Mouse (Mus musculus): Measurements from ENCODE around the gene E2f4. TPM values are rescaled to one million over a fixed set of nuclear protein-coding genes. Genes with fewer than 3 reads are reported as not detected.
A peak's percentile ranks its signal among the peaks of the same experiment; 100 is the strongest.

Gene E2f4
- polyA plus RNA-seq, 1 experiment from 2014 or later, result 72.2 TPM

DNA sequence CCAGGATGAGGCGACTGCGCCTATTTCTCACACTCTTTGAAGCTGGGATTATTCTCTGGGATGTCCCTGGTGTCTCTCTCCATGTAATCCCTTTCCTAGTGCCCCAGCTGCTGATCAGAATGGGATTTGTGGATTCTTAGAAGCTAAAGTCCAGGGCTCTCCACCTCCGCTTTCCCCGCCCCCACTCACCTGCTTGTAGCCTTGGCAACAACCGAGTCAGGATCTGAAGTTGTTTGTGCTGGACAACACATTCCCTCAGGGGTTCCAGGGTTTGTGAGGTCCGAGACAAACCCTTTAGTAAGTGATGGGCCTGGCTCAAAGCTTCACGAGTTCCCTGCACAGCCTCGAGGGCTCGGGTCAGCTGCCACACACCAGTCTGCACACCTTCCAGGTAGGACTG is 2.7 kb upstream of the E2f4 start:
- 53% methylated on average over 9 of the region's 9 CpGs for WGBS
- ATAC-seq (ENCODE audit: low read depth) (no peak), DNase-seq (ENCODE audit: low spot score) (no peak)
- Histone ChIP-seq H3K4me2 (ENCODE audit: low read depth, low read length) (0 out of 2 replicates have a peak overlapping the region, but pooled peaks have one; percentile 18), H3K27ac (replicated peaks; ENCODE audit: low read depth, low read length) (no peak overlapping the region), H3K27me3 (replicated peaks; ENCODE audit: control insufficient read depth, insufficient read depth, low read length) (peaks cover 10% of the 10 kb centered on the region), H3K9ac (ENCODE audit: low read depth, low read length) (no peak overlapping the region; the same call in 1 of the 2 replicates), H3K4me3 (ENCODE audit: low read depth, low read length) (no peak overlapping the region), H3K4me1 (ENCODE audit: control insufficient read depth, insufficient read depth, low read length) (peaks cover 23% of the 10 kb centered on the region), H3K9me3 (ENCODE audit: control insufficient read depth, low read length) (no peaks in the 10 kb centered on the region), H3K36me3 (ENCODE audit: control insufficient read depth, insufficient read depth, low read length) (peaks cover 10% of the 10 kb centered on the region)

DNA sequence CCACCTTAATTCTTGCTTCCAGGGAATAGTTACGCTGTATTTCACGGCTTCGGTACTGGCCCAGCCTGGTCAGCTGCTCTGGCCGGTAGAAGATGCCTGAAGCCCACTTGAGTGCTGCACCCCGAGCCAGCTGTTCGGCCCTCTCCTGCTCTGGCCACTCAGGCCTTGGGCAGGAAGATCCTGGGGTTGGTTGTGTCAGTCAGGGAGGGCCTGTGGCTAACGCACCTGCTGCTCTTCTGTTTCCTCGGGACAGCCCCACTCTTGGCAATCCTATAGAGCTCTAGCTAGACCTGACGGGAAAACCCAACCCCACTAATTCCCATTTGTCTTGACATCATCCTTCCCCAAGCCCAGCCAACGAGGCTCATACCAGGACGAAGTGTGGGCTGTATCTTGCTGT is 2.2 kb upstream of the E2f4 start:
- Histone ChIP-seq H3K4me3 (ENCODE audit: low read depth, low read length) (peak overlapping the region; percentile 1; the same call in 1 of the 2 replicates), H3K4me1 (ENCODE audit: control insufficient read depth, insufficient read depth, low read length) (peaks cover 19% of the 10 kb centered on the region), H3K4me2 (ENCODE audit: low read depth, low read length) (0 out of 2 replicates have a peak overlapping the region, but pooled peaks have one; percentile 18), H3K9me3 (ENCODE audit: control insufficient read depth, low read length) (no peaks in the 10 kb centered on the region), H3K27ac (replicated peaks; ENCODE audit: low read depth, low read length) (no peak overlapping the region), H3K36me3 (ENCODE audit: control insufficient read depth, insufficient read depth, low read length) (peaks cover 15% of the 10 kb centered on the region), H3K27me3 (replicated peaks; ENCODE audit: control insufficient read depth, insufficient read depth, low read length) (peaks cover 5% of the 10 kb centered on the region), H3K9ac (ENCODE audit: low read depth, low read length) (no peak overlapping the region; the same call in 1 of the 2 replicates)
- DNase-seq (ENCODE audit: low spot score) (no peak), ATAC-seq (ENCODE audit: low read depth) (no peak)
- WGBS, result 64% methylated on average over 11 of the region's 11 CpGs

DNA sequence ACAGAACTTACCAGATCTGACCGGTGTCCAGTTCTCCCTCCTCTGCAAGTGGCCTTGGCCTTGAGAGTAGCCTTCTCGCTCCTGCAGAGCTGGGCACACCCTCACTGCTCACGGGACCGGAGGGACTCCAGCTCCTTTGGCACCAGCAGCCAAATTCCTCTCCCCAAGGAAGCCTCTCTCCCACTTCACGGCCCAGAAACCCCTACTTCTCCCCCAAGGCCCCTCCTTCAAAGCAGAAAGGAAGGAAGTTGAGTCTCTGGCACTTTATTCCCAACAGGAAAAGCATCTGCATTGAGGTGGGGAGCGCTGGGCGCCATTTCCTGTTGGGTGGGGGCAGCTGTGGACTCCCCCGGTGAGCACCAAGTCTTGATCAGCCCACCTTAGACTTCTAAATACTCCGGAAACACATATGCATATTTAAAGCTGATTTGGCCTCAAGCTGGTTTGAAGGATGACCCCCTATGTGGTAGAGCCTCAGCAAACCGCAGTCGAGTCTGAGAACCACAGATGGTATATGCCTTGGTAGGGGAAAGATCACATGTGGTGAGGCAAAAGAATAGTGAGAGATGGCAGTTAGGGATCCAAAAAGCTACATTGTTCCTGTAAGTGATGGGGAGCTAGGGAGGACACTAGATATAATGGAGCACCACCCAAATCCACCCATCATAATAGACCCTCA is 1.4 kb upstream of the E2f4 start, which contains the start of gene Exoc3l:
Gene Exoc3l (minus strand): TSS at position 207 of the 679 bp plus-strand sequence.
- Histone ChIP-seq H3K36me3 (ENCODE audit: control insufficient read depth, insufficient read depth, low read length) (peaks cover 21% of the 10 kb centered on the region), H3K4me3 (ENCODE audit: low read depth, low read length) (peak within 1 kb of the TSS; percentile 96), H3K9me3 (ENCODE audit: control insufficient read depth, low read length) (no peaks in the 10 kb centered on the region), H3K27ac (replicated peaks; ENCODE audit: low read depth, low read length) (0 out of 2 replicates have a peak within 1 kb of the TSS, but pooled peaks have one; percentile 74), H3K4me1 (ENCODE audit: control insufficient read depth, insufficient read depth, low read length) (peaks cover 15% of the 10 kb centered on the region), H3K9ac (ENCODE audit: low read depth, low read length) (no peak within 1 kb of the TSS; the same call in 1 of the 2 replicates), H3K4me2 (ENCODE audit: low read depth, low read length) (peak within 1 kb of the TSS; percentile 81), H3K27me3 (replicated peaks; ENCODE audit: control insufficient read depth, insufficient read depth, low read length) (no peaks in the 10 kb centered on the region)
- DNase-seq (ENCODE audit: low spot score) (no peak), ATAC-seq (ENCODE audit: low read depth) (no peak)
- WGBS, result 69% methylated on average over 11 of the region's 11 CpGs

DNA sequence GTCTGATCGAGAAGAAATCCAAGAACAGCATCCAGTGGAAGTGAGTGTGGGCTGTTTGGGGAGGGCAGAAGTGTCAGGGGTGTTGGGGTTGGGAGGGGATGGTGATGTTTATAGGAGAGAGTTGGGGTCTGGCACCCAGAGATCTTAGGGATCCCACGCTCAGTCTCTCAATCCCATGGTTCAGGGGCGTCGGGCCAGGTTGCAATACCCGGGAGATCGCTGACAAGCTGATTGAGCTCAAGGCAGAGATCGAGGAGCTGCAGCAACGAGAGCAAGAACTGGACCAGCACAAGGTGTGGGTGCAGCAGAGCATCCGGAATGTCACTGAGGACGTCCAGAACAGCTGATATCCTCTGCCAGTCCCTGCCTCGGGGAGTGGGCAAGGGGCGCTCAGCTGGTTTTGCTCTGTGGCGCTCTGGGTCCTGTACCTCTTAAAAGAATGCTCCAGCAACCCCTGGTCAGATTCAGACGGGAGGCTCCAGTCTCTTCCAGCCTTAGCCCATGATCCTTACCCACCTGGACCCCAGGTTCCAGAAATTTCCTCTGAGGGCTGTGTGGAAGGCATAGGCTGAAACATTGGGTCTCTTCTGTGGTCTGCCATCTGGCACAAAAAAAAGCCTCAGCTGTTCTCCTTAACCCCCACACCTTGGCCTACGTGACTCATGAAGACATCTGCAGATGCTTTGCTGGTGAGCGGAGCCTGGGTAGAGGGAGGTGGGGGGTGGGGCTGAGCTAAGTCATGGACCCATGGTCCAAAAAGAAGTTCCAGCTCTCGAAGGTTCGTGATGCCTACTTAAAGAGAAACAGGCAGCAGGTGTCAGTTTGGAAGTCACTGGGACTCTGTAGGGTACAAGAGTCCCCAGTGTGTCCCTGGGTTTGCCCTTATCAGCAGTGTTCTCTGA is 1.1 kb downstream of the E2f4 start:
- H3K9me3 ChIP-seq (ENCODE audit: control insufficient read depth, low read length), result no peaks in the 10 kb centered on the region
- ATAC-seq (ENCODE audit: low read depth), result no peak
- DNase-seq (ENCODE audit: low spot score), result no peak
- peak overlapping the region; percentile 96 for H3K4me3 ChIP-seq (ENCODE audit: low read depth, low read length)
- peaks cover 46% of the 10 kb centered on the region for H3K36me3 ChIP-seq (ENCODE audit: control insufficient read depth, insufficient read depth, low read length)
- no peaks in the 10 kb centered on the region for H3K27me3 ChIP-seq (replicated peaks; ENCODE audit: control insufficient read depth, insufficient read depth, low read length)
- peak overlapping the region; percentile 91 for H3K9ac ChIP-seq (ENCODE audit: low read depth, low read length)
- peaks cover 15% of the 10 kb centered on the region for H3K4me1 ChIP-seq (ENCODE audit: control insufficient read depth, insufficient read depth, low read length)
- 51% methylated on average over 16 of the region's 18 CpGs for WGBS
- peak overlapping the region; percentile 81 for H3K4me2 ChIP-seq (ENCODE audit: low read depth, low read length)
- no peak overlapping the region for H3K27ac ChIP-seq (replicated peaks; ENCODE audit: low read depth, low read length)

GRCm38 (mm10) chr8:105299962-105300361 is 2.5 kb downstream of the E2f4 start:
- H3K36me3 ChIP-seq (ENCODE audit: control insufficient read depth, insufficient read depth, low read length), result peaks cover 57% of the 10 kb centered on the region

GRCm38 (mm10) chr8:105303396-105303795 is 5.9 kb downstream of the E2f4 start:
- Histone ChIP-seq H3K9me3 (ENCODE audit: control insufficient read depth, low read length) (no peaks in the 10 kb centered on the region), H3K9ac (ENCODE audit: low read depth, low read length) (no peak overlapping the region), H3K4me3 (ENCODE audit: low read depth, low read length) (no peak overlapping the region), H3K4me1 (ENCODE audit: control insufficient read depth, insufficient read depth, low read length) (peaks cover 18% of the 10 kb centered on the region), H3K27me3 (replicated peaks; ENCODE audit: control insufficient read depth, insufficient read depth, low read length) (no peaks in the 10 kb centered on the region), H3K4me2 (ENCODE audit: low read depth, low read length) (no peak overlapping the region), H3K36me3 (ENCODE audit: control insufficient read depth, insufficient read depth, low read length) (peaks cover 69% of the 10 kb centered on the region), H3K27ac (replicated peaks; ENCODE audit: low read depth, low read length) (no peak overlapping the region)
- no peak for ATAC-seq (ENCODE audit: low read depth)
- WGBS, result 84% methylated on average over 8 of the region's 8 CpGs
- no peak for DNase-seq (ENCODE audit: low spot score)

More at GRCm38 (mm10) chr8:105299962-105300361, 2.5 kb downstream of the E2f4 start:
- Histone ChIP-seq H3K4me1 (ENCODE audit: control insufficient read depth, insufficient read depth, low read length) (peaks cover 18% of the 10 kb centered on the region), H3K4me3 (ENCODE audit: low read depth, low read length) (no peak overlapping the region), H3K27me3 (replicated peaks; ENCODE audit: control insufficient read depth, insufficient read depth, low read length) (no peaks in the 10 kb centered on the region), H3K9me3 (ENCODE audit: control insufficient read depth, low read length) (no peaks in the 10 kb centered on the region), H3K9ac (ENCODE audit: low read depth, low read length) (no peak overlapping the region), H3K4me2 (ENCODE audit: low read depth, low read length) (no peak overlapping the region), H3K27ac (replicated peaks; ENCODE audit: low read depth, low read length) (no peak overlapping the region)
- ATAC-seq (ENCODE audit: low read depth), result no peak
- DNase-seq (ENCODE audit: low spot score), result no peak
- WGBS, result 93% methylated on average over 8 of the region's 8 CpGs

DNA sequence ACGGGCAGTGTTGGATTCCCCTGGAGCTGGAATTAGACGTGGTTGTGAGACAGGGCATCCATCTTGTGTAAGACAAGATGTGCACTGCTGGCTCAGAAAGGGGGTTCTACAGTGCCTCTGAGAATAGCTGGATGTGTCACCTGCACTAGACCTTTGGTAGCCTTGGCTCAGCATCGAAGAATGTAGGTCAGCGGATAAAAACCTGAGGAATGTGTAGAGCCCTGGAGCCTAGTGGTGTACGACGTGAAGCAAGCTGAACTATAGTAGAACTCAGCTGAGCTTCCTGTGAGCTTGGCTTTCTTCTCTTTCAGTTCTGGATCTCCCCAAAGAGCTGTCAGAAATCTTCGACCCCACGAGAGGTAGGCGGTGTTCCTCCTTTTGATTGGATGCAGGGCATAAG is 6.4 kb downstream of the E2f4 start:
- no peak overlapping the region for H3K9ac ChIP-seq (ENCODE audit: low read depth, low read length)

GRCm38 (mm10) chr8:105304325-105305210 is 7.1 kb downstream of the E2f4 start:
- no peak overlapping the region for H3K9ac ChIP-seq (ENCODE audit: low read depth, low read length)
- WGBS, result 57% methylated on average over 9 of the region's 9 CpGs
- H3K4me3 ChIP-seq (ENCODE audit: low read depth, low read length), result no peak overlapping the region
- H3K9me3 ChIP-seq (ENCODE audit: control insufficient read depth, low read length), result no peaks in the 10 kb centered on the region
- peak overlapping the region; percentile 82 for H3K27ac ChIP-seq (replicated peaks; ENCODE audit: low read depth, low read length)
- no peaks in the 10 kb centered on the region for H3K27me3 ChIP-seq (replicated peaks; ENCODE audit: control insufficient read depth, insufficient read depth, low read length)
- H3K4me2 ChIP-seq (ENCODE audit: low read depth, low read length), result peak overlapping the region; percentile 80; the same call in 1 of the 2 replicates
- DNase-seq (ENCODE audit: low spot score) (peak; percentile 56), ATAC-seq (ENCODE audit: low read depth) (peak; percentile 5; the same call in 1 of the 2 replicates)
- H3K36me3 ChIP-seq (ENCODE audit: control insufficient read depth, insufficient read depth, low read length), result peaks cover 70% of the 10 kb centered on the region
- H3K4me1 ChIP-seq (ENCODE audit: control insufficient read depth, insufficient read depth, low read length), result peaks cover 11% of the 10 kb centered on the region

More for the DNA sequence above, 6.4 kb downstream of the E2f4 start:
- DNase-seq (ENCODE audit: low spot score) (no peak), ATAC-seq (ENCODE audit: low read depth) (no peak)
- H3K27ac ChIP-seq (replicated peaks; ENCODE audit: low read depth, low read length), result no peak overlapping the region
- 72% methylated on average over 9 of the region's 9 CpGs for WGBS
- peaks cover 70% of the 10 kb centered on the region for H3K36me3 ChIP-seq (ENCODE audit: control insufficient read depth, insufficient read depth, low read length)
- no peaks in the 10 kb centered on the region for H3K27me3 ChIP-seq (replicated peaks; ENCODE audit: control insufficient read depth, insufficient read depth, low read length)
- H3K4me3 ChIP-seq (ENCODE audit: low read depth, low read length), result no peak overlapping the region
- H3K4me2 ChIP-seq (ENCODE audit: low read depth, low read length), result no peak overlapping the region
- H3K4me1 ChIP-seq (ENCODE audit: control insufficient read depth, insufficient read depth, low read length), result peaks cover 13% of the 10 kb centered on the region
- no peaks in the 10 kb centered on the region for H3K9me3 ChIP-seq (ENCODE audit: control insufficient read depth, low read length)

Measured in embryonic facial prominence, embryonic 14.5 days (tissue).